Mouse (Mus musculus) limb, embryonic 13.5 days (tissue): ENCODE results near the gene Ctr9. TPM values are rescaled to one million over a fixed set of nuclear protein-coding genes. Genes with fewer than 3 reads are reported as not detected.

Source experiments
- ATAC-seq: fragments of 200-750 bp; cut with Nextera tagmentation; 2 replicates; pipeline ENCODE4 v1.8.0; 2017; ENCODE audit warnings: low read depth, moderate number of reproducible peaks, moderate TSS enrichment; ENCODE audit not compliant: low FRiP score
- H3K27ac ChIP-seq: fragments of 300-500 bp; sonication (generic); 2 replicates; pipeline ENCODE4 v1.5.1; 2015; ENCODE audit warnings: inconsistent platforms, mild to moderate bottlenecking, moderate library complexity
- H3K27me3 ChIP-seq: fragments of 300-500 bp; sonication (generic); 2 replicates; pipeline ENCODE4 v1.6.1; 2015; ENCODE audit warnings: mild to moderate bottlenecking, inconsistent platforms
- H3K36me3 ChIP-seq: fragments of 300-500 bp; sonication (generic); 2 replicates; pipeline ENCODE4 v1.6.1; 2015; ENCODE audit warnings: inconsistent platforms, mild to moderate bottlenecking, moderate library complexity
- H3K4me1 ChIP-seq: fragments of 300-500 bp; sonication (generic); 2 replicates; pipeline ENCODE4 v1.6.1; 2015; ENCODE audit warnings: inconsistent platforms
- H3K4me2 ChIP-seq: fragments of 300-500 bp; sonication (generic); replicated peaks from 2 replicates; pipeline ENCODE4 v1.6.1; 2015; ENCODE audit warnings: inconsistent platforms, mild to moderate bottlenecking, moderate library complexity
- H3K4me3 ChIP-seq: fragments of 300-500 bp; sonication (generic); 2 replicates; pipeline ENCODE4 v1.5.1; 2015; ENCODE audit warnings: moderate library complexity, mild to moderate bottlenecking, inconsistent platforms
- H3K9ac ChIP-seq: fragments of 300-500 bp; sonication (generic); 2 replicates; pipeline ENCODE4 v1.6.1; 2015; ENCODE audit warnings: mild to moderate bottlenecking, inconsistent platforms
- H3K9me3 ChIP-seq: fragments of 300-500 bp; sonication (generic); 2 replicates; pipeline ENCODE4 v1.6.1; 2016; ENCODE audit warnings: inconsistent platforms
- WGBS: fragments of 180-500 bp; shearing (Covaris S2); methylation state at CpG from one replicate; pipeline ENCODE4 v1.1.7; 2015; 5-methylcytosine and 5-hydroxymethylcytosine counted together
- polyA plus RNA-seq: library from polyadenylated mRNA; unstranded; fragments of >200 nt; fragmentation: Nextera tagmentation; extraction: Ambion mirVana; gene quantifications from 2 replicates; pipeline ENCODE4 v1.2.1, GENCODE M21; 2015

Ctr9 gene
- 82.1 and 90.8 TPM in 2 replicates for polyA plus RNA-seq

- H3K4me1 ChIP-seq = peaks cover 18% of the 10 kb centered on the region
- H3K27me3 ChIP-seq = no peaks in the 10 kb centered on the region
- peak within 1 kb of the TSS; percentile 75 for H3K4me3 ChIP-seq
- H3K9me3 ChIP-seq = no peaks in the 10 kb centered on the region
- H3K9ac ChIP-seq = peak within 1 kb of the TSS; percentile 79
- peak within 1 kb of the TSS; percentile 84 for H3K4me2 ChIP-seq
- WGBS = 7% methylated on average over 45 of the region's 45 CpGs
- peaks cover 24% of the 10 kb centered on the region for H3K36me3 ChIP-seq
- H3K27ac ChIP-seq = peak within 1 kb of the TSS; percentile 85
- ATAC-seq = peak; percentile 96
These were observed at the start of gene Ctr9 for GRCm38 (mm10) chr7:111028281-111029045. Ctr9 (plus strand) TSS chr7:111028951.

- Histone ChIP-seq H3K36me3 (no peaks in the 10 kb centered on the region), H3K27me3 (no peaks in the 10 kb centered on the region), H3K4me2 (0 out of 2 replicates have a peak overlapping the region, but pooled peaks have one; percentile 1), H3K4me3 (no peak overlapping the region), H3K9ac (no peak overlapping the region), H3K27ac (peak overlapping the region; percentile 10; the same call in 1 of the 2 replicates), H3K4me1 (peaks cover 18% of the 10 kb centered on the region), H3K9me3 (no peaks in the 10 kb centered on the region)
- no peak for ATAC-seq
- WGBS = 42% methylated on average over 8 of the region's 8 CpGs
These were observed 47.7 kb upstream of the Ctr9 start for GRCm38 (mm10) chr7:110981036-110981435.

DNA sequence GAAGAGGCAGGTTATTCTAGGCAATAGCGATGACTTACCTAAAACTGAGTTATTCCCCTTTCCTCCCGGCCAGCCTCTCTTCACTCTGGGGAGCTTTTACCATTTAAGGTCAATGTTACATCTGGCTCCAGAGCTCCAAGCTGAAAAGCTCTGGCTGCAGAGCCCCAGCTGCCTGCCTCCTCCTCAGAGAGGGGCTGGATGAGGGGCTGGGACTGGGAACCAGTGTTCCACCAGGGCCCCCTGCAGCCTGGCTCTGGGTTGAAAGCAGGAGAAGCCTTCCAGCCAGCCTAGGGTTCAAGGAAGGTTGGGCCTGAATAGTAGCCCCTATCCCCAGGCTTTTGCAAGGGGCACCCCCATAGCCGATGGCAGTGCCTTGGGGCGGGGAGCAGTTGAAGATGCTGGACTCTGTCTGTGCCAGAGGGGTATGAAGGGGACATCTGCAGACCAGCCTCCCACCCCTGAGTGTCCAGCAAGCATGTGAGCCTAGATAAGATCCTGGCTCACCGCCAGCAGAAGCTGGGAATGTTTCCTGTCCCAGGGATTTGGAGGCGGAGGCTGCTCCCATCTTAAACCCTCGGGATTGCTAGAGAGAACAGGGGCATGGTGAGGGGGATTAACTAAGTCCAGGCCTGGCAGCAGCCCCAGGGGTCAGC, 46.6 kb upstream of the Ctr9 start, which contains the start of gene Mrvi1:
Gene Mrvi1, minus strand, starts transcription at position 409 of the 653 bp plus-strand sequence.
- ATAC-seq = no peak
- no peak within 1 kb of the TSS for H3K4me3 ChIP-seq
- peak within 1 kb of the TSS; percentile 25; the same call in 1 of the 2 replicates for H3K4me2 ChIP-seq
- peak within 1 kb of the TSS; percentile 65; the same call in 1 of the 2 replicates for H3K27ac ChIP-seq
- no peak within 1 kb of the TSS for H3K9ac ChIP-seq
- WGBS = 44% methylated on average over 7 of the region's 7 CpGs
- peaks cover 18% of the 10 kb centered on the region for H3K4me1 ChIP-seq
- H3K36me3 ChIP-seq = no peaks in the 10 kb centered on the region
- H3K27me3 ChIP-seq = no peaks in the 10 kb centered on the region
- no peaks in the 10 kb centered on the region for H3K9me3 ChIP-seq

- 63% methylated on average over 4 of the region's 4 CpGs for WGBS
- Histone ChIP-seq H3K4me2 (no peak overlapping the region), H3K9me3 (no peaks in the 10 kb centered on the region), H3K27ac (no peak overlapping the region), H3K36me3 (no peaks in the 10 kb centered on the region), H3K4me3 (no peak overlapping the region), H3K9ac (no peak overlapping the region), H3K4me1 (peaks cover 18% of the 10 kb centered on the region), H3K27me3 (no peaks in the 10 kb centered on the region)
- ATAC-seq = no peak
These were observed 46.0 kb upstream of the Ctr9 start for GRCm38 (mm10) chr7:110982764-110983163.

GRCm38 (mm10) chr7:110983621-110984020, 45.1 kb upstream of the Ctr9 start:
- no peaks in the 10 kb centered on the region for H3K9me3 ChIP-seq
- H3K27me3 ChIP-seq = no peaks in the 10 kb centered on the region
- no peak overlapping the region for H3K27ac ChIP-seq
- WGBS = 65% methylated on average over 5 of the region's 5 CpGs
- peaks cover 18% of the 10 kb centered on the region for H3K4me1 ChIP-seq
- no peak for ATAC-seq
- H3K4me2 ChIP-seq = no peak overlapping the region
- H3K9ac ChIP-seq = no peak overlapping the region
- H3K4me3 ChIP-seq = no peak overlapping the region
- H3K36me3 ChIP-seq = no peaks in the 10 kb centered on the region

GRCm38 (mm10) chr7:110985581-110986265, 43.0 kb upstream of the Ctr9 start:
- Histone ChIP-seq H3K27me3 (no peaks in the 10 kb centered on the region), H3K27ac (no peak overlapping the region), H3K4me3 (no peak overlapping the region), H3K9ac (no peak overlapping the region), H3K4me1 (peaks cover 23% of the 10 kb centered on the region), H3K4me2 (no peak overlapping the region), H3K9me3 (no peaks in the 10 kb centered on the region), H3K36me3 (no peaks in the 10 kb centered on the region)
- no peak for ATAC-seq
- 85% methylated on average over 7 of the region's 7 CpGs for WGBS

- H3K4me2 ChIP-seq = no peak overlapping the region
- H3K9me3 ChIP-seq = no peaks in the 10 kb centered on the region
- H3K4me1 ChIP-seq = peaks cover 5% of the 10 kb centered on the region
- no peak overlapping the region for H3K27ac ChIP-seq
- 87% methylated on average over 3 of the region's 3 CpGs for WGBS
- no peak overlapping the region for H3K4me3 ChIP-seq
- no peaks in the 10 kb centered on the region for H3K36me3 ChIP-seq
- no peak overlapping the region for H3K9ac ChIP-seq
- no peaks in the 10 kb centered on the region for H3K27me3 ChIP-seq
- no peak for ATAC-seq
These were observed 40.7 kb upstream of the Ctr9 start for GRCm38 (mm10) chr7:110988081-110988480.

DNA sequence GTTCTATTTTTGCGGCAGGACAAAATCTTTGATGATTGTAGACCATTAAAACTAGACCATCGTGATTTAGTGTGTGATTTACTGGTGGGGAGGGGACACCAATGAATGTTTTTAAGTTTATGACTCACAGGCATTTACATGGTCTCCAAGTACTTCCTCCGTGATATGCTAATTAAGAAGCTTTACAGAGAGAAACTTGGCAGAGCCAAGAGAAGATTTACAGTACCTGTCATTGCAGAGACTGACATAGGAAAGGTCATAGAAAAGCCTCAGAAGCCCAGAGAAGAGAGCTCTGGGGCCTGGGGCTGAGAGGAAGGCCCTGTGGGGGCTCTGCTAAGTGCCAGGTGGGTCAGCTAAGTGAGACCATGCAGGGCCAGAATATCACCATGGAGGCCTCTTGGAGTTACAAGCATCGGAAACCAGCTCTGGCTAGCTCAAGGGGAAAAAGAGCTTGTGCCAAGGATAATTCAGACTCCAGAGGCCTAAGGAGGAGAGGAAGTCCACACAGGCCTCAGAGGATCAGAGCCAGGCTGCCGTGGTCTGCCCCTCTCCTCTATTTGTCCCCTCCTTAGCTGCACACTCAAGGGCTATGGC, 39.4 kb upstream of the Ctr9 start:
- no peaks in the 10 kb centered on the region for H3K36me3 ChIP-seq
- H3K4me1 ChIP-seq = peaks cover 5% of the 10 kb centered on the region
- no peak for ATAC-seq
- no peaks in the 10 kb centered on the region for H3K9me3 ChIP-seq
- WGBS = 28% methylated on average over 5 of the region's 5 CpGs
- no peak overlapping the region for H3K4me2 ChIP-seq
- no peak overlapping the region for H3K9ac ChIP-seq
- H3K27me3 ChIP-seq = no peaks in the 10 kb centered on the region
- H3K27ac ChIP-seq = no peak overlapping the region
- no peak overlapping the region for H3K4me3 ChIP-seq

- H3K4me3 ChIP-seq = no peak overlapping the region
- no peak for ATAC-seq
- no peaks in the 10 kb centered on the region for H3K27me3 ChIP-seq
- H3K36me3 ChIP-seq = no peaks in the 10 kb centered on the region
- no peak overlapping the region for H3K27ac ChIP-seq
- peaks cover 5% of the 10 kb centered on the region for H3K4me1 ChIP-seq
- H3K9ac ChIP-seq = no peak overlapping the region
- no peaks in the 10 kb centered on the region for H3K9me3 ChIP-seq
- H3K4me2 ChIP-seq = no peak overlapping the region
- 61% methylated on average over 5 of the region's 5 CpGs for WGBS
These were observed 38.2 kb upstream of the Ctr9 start for GRCm38 (mm10) chr7:110990356-110991220.

- H3K27me3 ChIP-seq = no peaks in the 10 kb centered on the region
- 22% methylated on average over 4 of the region's 4 CpGs for WGBS
- ATAC-seq = no peak
These were observed 37.6 kb upstream of the Ctr9 start for GRCm38 (mm10) chr7:110991221-110991494.

More at GRCm38 (mm10) chr7:110991221-110991494, 37.6 kb upstream of the Ctr9 start:
- Histone ChIP-seq H3K27ac (no peak overlapping the region), H3K4me3 (no peak overlapping the region), H3K4me1 (peaks cover 5% of the 10 kb centered on the region), H3K4me2 (no peak overlapping the region), H3K9me3 (no peaks in the 10 kb centered on the region), H3K36me3 (no peaks in the 10 kb centered on the region), H3K9ac (no peak overlapping the region)
